Mouse (Mus musculus) thymus, postnatal 25 days (tissue): ENCODE data around the gene Gm4792.

Experiments used
- DNase-seq: peaks from one replicate; pipeline ENCODE4 v3.0.0; 2022

Gene Gm4792

GRCm38 (mm10) chr10:94298471-94298870 is at the start of gene Gm4792:
Gm4792 (minus strand) TSS chr10:94298703.
- no peak for DNase-seq

GRCm38 (mm10) chr10:94347959-94348358 is 49.5 kb upstream of the Gm4792 start:
- DNase-seq = no peak

- no peak for DNase-seq
These were observed 48.8 kb upstream of the Gm4792 start for GRCm38 (mm10) chr10:94347296-94347695.

GRCm38 (mm10) chr10:94346596-94346995 is 48.1 kb upstream of the Gm4792 start:
- no peak for DNase-seq

- DNase-seq = no peak
These were observed 47.2 kb upstream of the Gm4792 start for GRCm38 (mm10) chr10:94345509-94346252.

GRCm38 (mm10) chr10:94344631-94345417 is 46.3 kb upstream of the Gm4792 start:
- DNase-seq = no peak

GRCm38 (mm10) chr10:94343581-94343980 is 45.1 kb upstream of the Gm4792 start:
- no peak for DNase-seq

- no peak for DNase-seq
These were observed 43.8 kb upstream of the Gm4792 start for GRCm38 (mm10) chr10:94342256-94342655.

- no peak for DNase-seq
These were observed 43.0 kb upstream of the Gm4792 start for GRCm38 (mm10) chr10:94341501-94341900.

- DNase-seq = no peak
These were observed 37.6 kb upstream of the Gm4792 start for GRCm38 (mm10) chr10:94336071-94336470.

GRCm38 (mm10) chr10:94335047-94335446 is 36.5 kb upstream of the Gm4792 start:
- no peak for DNase-seq

GRCm38 (mm10) chr10:94333328-94333727 is 34.8 kb upstream of the Gm4792 start:
- no peak for DNase-seq

GRCm38 (mm10) chr10:94332358-94333137 is 34.0 kb upstream of the Gm4792 start:
- DNase-seq = no peak

GRCm38 (mm10) chr10:94329962-94330361 is 31.5 kb upstream of the Gm4792 start:
- no peak for DNase-seq

GRCm38 (mm10) chr10:94318574-94318973 is 20.1 kb upstream of the Gm4792 start:
- no peak for DNase-seq

- DNase-seq = no peak
These were observed 14.6 kb upstream of the Gm4792 start for GRCm38 (mm10) chr10:94313146-94313545.

GRCm38 (mm10) chr10:94312007-94312715 is 13.7 kb upstream of the Gm4792 start:
- DNase-seq = no peak

- DNase-seq = no peak
These were observed 13.1 kb upstream of the Gm4792 start, which contains the start of gene Tmcc3 for GRCm38 (mm10) chr10:94311511-94312006. Tmcc3 (plus strand) TSS chr10:94311949.

GRCm38 (mm10) chr10:94310499-94311267 is 12.2 kb upstream of the Gm4792 start:
- no peak for DNase-seq

- DNase-seq = no peak
These were observed 7.0 kb upstream of the Gm4792 start for GRCm38 (mm10) chr10:94305526-94305925.

GRCm38 (mm10) chr10:94304064-94304657 is 5.7 kb upstream of the Gm4792 start:
- DNase-seq = no peak
